Mouse (Mus musculus) midbrain, embryonic 16.5 days (tissue): ENCODE results near the gene Fbxl18. TPM values are rescaled to one million over a fixed set of nuclear protein-coding genes. Genes with fewer than 3 reads are reported as not detected.

Source experiments
- ATAC-seq: fragments of 200-750 bp; cut with Nextera tagmentation; 2 replicates; pipeline ENCODE4 v1.8.0; 2017; ENCODE audit warnings: moderate TSS enrichment
- H3K27ac ChIP-seq: fragments of 300-500 bp; sonication (generic); 2 replicates; pipeline ENCODE4 v1.5.1; 2014; ENCODE audit warnings: mild to moderate bottlenecking, low read length, mixed read lengths
- H3K27me3 ChIP-seq: fragments of 300-500 bp; sonication (generic); 2 replicates; pipeline ENCODE4 v1.6.1; 2014; ENCODE audit warnings: low read depth, low read length, mixed read lengths; ENCODE audit not compliant: control insufficient read depth, insufficient read depth
- H3K36me3 ChIP-seq: fragments of 300-500 bp; sonication (generic); 2 replicates; pipeline ENCODE4 v1.6.1; 2014; ENCODE audit warnings: mild to moderate bottlenecking, low read length, moderate library complexity, mixed read lengths; ENCODE audit not compliant: control insufficient read depth, insufficient read depth
- H3K4me1 ChIP-seq: fragments of 300-500 bp; sonication (generic); 2 replicates; pipeline ENCODE4 v1.6.1; 2014; ENCODE audit warnings: mild to moderate bottlenecking, low read length, mixed read lengths; ENCODE audit not compliant: control insufficient read depth, insufficient read depth
- H3K4me2 ChIP-seq: fragments of 300-500 bp; sonication (generic); 2 replicates; pipeline ENCODE4 v1.6.1; 2014; ENCODE audit warnings: mild to moderate bottlenecking, low read length, mixed read lengths
- H3K4me3 ChIP-seq: fragments of 300-500 bp; sonication (generic); 2 replicates; pipeline ENCODE4 v1.5.1; 2014; ENCODE audit warnings: low read depth, mild to moderate bottlenecking, low read length, moderate library complexity, mixed read lengths
- H3K9ac ChIP-seq: fragments of 300-500 bp; sonication (generic); 2 replicates; pipeline ENCODE4 v1.6.1; 2014; ENCODE audit warnings: low read depth, low read length, mixed read lengths
- H3K9me3 ChIP-seq: fragments of 300-500 bp; sonication (generic); replicated peaks from 2 replicates; pipeline ENCODE4 v1.6.1; 2014; ENCODE audit warnings: mild to moderate bottlenecking, low read length, mixed read lengths; ENCODE audit not compliant: control insufficient read depth, poor library complexity, severe bottlenecking
- WGBS: fragments of 180-500 bp; shearing (Covaris S2); extraction: QIAGEN DNeasy Blood & Tissue Kit; methylation state at CpG from one replicate; pipeline ENCODE4 v1.1.7; 2014; 5-methylcytosine and 5-hydroxymethylcytosine counted together
- polyA plus RNA-seq: library from polyadenylated mRNA; unstranded; fragments of >200 nt; fragmentation: Nextera tagmentation; extraction: Ambion mirVana; gene quantifications from 2 replicates; pipeline ENCODE4 v1.2.1, GENCODE M21; 2015

Fbxl18 gene
- 29.9 and 35.1 TPM in 2 replicates for polyA plus RNA-seq

GRCm38 (mm10) chr5:142894918-142895613, at the start of gene Fbxl18:
Gene Fbxl18 (minus strand): TSS chr5:142895421.
- Histone ChIP-seq H3K4me3 (peak within 1 kb of the TSS; percentile 81), H3K27ac (peak within 1 kb of the TSS; percentile 83), H3K36me3 (no peaks in the 10 kb centered on the region; the same call in 1 of the 2 replicates), H3K4me2 (peak within 1 kb of the TSS; percentile 62), H3K27me3 (no peaks in the 10 kb centered on the region), H3K9ac (peak within 1 kb of the TSS; percentile 83), H3K9me3 (no peaks in the 10 kb centered on the region), H3K4me1 (peaks cover 20% of the 10 kb centered on the region)
- ATAC-seq: peak; percentile 95
- under 1% methylated on average over 40 of the region's 40 CpGs for WGBS

- no peak for ATAC-seq
- Histone ChIP-seq H3K27ac (no peak overlapping the region), H3K27me3 (no peaks in the 10 kb centered on the region), H3K36me3 (no peaks in the 10 kb centered on the region), H3K9ac (no peak overlapping the region), H3K9me3 (no peaks in the 10 kb centered on the region), H3K4me2 (no peak overlapping the region), H3K4me1 (no peaks in the 10 kb centered on the region), H3K4me3 (no peak overlapping the region)
- 59% methylated on average over 2 of the region's 2 CpGs for WGBS
Measured at GRCm38 (mm10) chr5:142940393-142940792, 45.2 kb upstream of the Fbxl18 start.

GRCm38 (mm10) chr5:142937956-142938727, 42.9 kb upstream of the Fbxl18 start:
- Histone ChIP-seq H3K9me3 (no peaks in the 10 kb centered on the region), H3K36me3 (no peaks in the 10 kb centered on the region), H3K27me3 (no peaks in the 10 kb centered on the region), H3K9ac (no peak overlapping the region), H3K4me1 (no peaks in the 10 kb centered on the region), H3K4me2 (no peak overlapping the region), H3K4me3 (no peak overlapping the region), H3K27ac (no peak overlapping the region)
- WGBS: 38% methylated on average over 19 of the region's 19 CpGs
- ATAC-seq: no peak

- Histone ChIP-seq H3K9me3 (no peaks in the 10 kb centered on the region), H3K9ac (no peak overlapping the region; the same call in 1 of the 2 replicates), H3K4me1 (no peaks in the 10 kb centered on the region), H3K4me2 (peak overlapping the region; percentile 35; the same call in 1 of the 2 replicates), H3K4me3 (no peak overlapping the region), H3K36me3 (no peaks in the 10 kb centered on the region), H3K27ac (no peak overlapping the region), H3K27me3 (no peaks in the 10 kb centered on the region)
- peak; percentile 25; the same call in 1 of the 2 replicates for ATAC-seq
- 2% methylated on average over 17 of the region's 17 CpGs for WGBS
Measured at GRCm38 (mm10) chr5:142936336-142936719, 41.1 kb upstream of the Fbxl18 start.

GRCm38 (mm10) chr5:142935642-142936335, 40.6 kb upstream of the Fbxl18 start:
- Histone ChIP-seq H3K27ac (no peak overlapping the region), H3K4me1 (no peaks in the 10 kb centered on the region), H3K9me3 (no peaks in the 10 kb centered on the region), H3K4me2 (peak overlapping the region; percentile 35; the same call in 1 of the 2 replicates), H3K27me3 (no peaks in the 10 kb centered on the region), H3K4me3 (no peak overlapping the region), H3K36me3 (no peaks in the 10 kb centered on the region), H3K9ac (no peak overlapping the region; the same call in 1 of the 2 replicates)
- WGBS: 18% methylated on average over 13 of the region's 13 CpGs
- ATAC-seq: peak; percentile 60; the same call in 1 of the 2 replicates

- Histone ChIP-seq H3K36me3 (no peaks in the 10 kb centered on the region), H3K4me3 (no peak overlapping the region), H3K27me3 (peaks cover 7% of the 10 kb centered on the region), H3K4me2 (no peak overlapping the region), H3K4me1 (peaks cover 5% of the 10 kb centered on the region), H3K9ac (no peak overlapping the region), H3K27ac (no peak overlapping the region), H3K9me3 (no peaks in the 10 kb centered on the region)
- 78% methylated on average over 8 of the region's 8 CpGs for WGBS
- ATAC-seq: no peak
Measured at GRCm38 (mm10) chr5:142932731-142933130, 37.5 kb upstream of the Fbxl18 start.

- no peak for ATAC-seq
- WGBS: 23% methylated on average over 9 of the region's 9 CpGs
- H3K27me3 ChIP-seq: peaks cover 7% of the 10 kb centered on the region
- H3K4me1 ChIP-seq: peaks cover 5% of the 10 kb centered on the region
- no peaks in the 10 kb centered on the region for H3K36me3 ChIP-seq
- no peaks in the 10 kb centered on the region for H3K9me3 ChIP-seq
- no peak overlapping the region for H3K4me3 ChIP-seq
- H3K27ac ChIP-seq: no peak overlapping the region
- no peak overlapping the region for H3K4me2 ChIP-seq
- no peak overlapping the region for H3K9ac ChIP-seq
Measured at GRCm38 (mm10) chr5:142932084-142932685, 37.0 kb upstream of the Fbxl18 start.

GRCm38 (mm10) chr5:142931241-142931745, 36.1 kb upstream of the Fbxl18 start:
- ATAC-seq: no peak
- Histone ChIP-seq H3K9me3 (no peaks in the 10 kb centered on the region), H3K36me3 (no peaks in the 10 kb centered on the region), H3K4me3 (no peak overlapping the region), H3K27ac (no peak overlapping the region), H3K4me2 (no peak overlapping the region), H3K27me3 (peaks cover 7% of the 10 kb centered on the region), H3K4me1 (peaks cover 7% of the 10 kb centered on the region), H3K9ac (no peak overlapping the region)
- WGBS: 92% methylated on average over 9 of the region's 9 CpGs
